Mouse (Mus musculus): Measurements from ENCODE around the gene Opcml. TPM values are rescaled to one million over a fixed set of nuclear protein-coding genes. Genes with fewer than 3 reads are reported as not detected.

Gene Opcml
- polyA plus RNA-seq, 1 experiment, result 43.6 TPM

- H3K27ac ChIP-seq (ENCODE audit: insufficient read depth, low read length), result no peak overlapping the region
- no peaks in the 10 kb centered on the region for H3K4me1 ChIP-seq (ENCODE audit: control insufficient read depth, insufficient read depth, low read length)
- TF ChIP-seq CTCF (IDR thresholded peaks at IDR 0.05; ENCODE audit: borderline replicate concordance, insufficient read depth, low read depth, low read length) (no peak), POLR2A (IDR thresholded peaks at IDR 0.05; ENCODE audit: borderline replicate concordance, insufficient read depth, low read length) (no peak)
- DNase-seq, result no peak
- 59% methylated on average over 1 of the region's 1 CpGs for WGBS
- no peak overlapping the region for H3K4me3 ChIP-seq (replicated peaks; ENCODE audit: insufficient read depth, low read depth, low read length)
- H3K27me3 ChIP-seq (ENCODE audit: control insufficient read depth, insufficient read depth, low read length), result no peaks in the 10 kb centered on the region
Measured at GRCm38 (mm10) chr9:28969455-28969854, 1178.9 kb downstream of the Opcml start.

Measured in cerebellum, adult 2 months (tissue).